16 mouse cellular contexts compared by ENCODE assay signal in genomic region chr9:50855133-50855766, GRCm38 (mm10). TPM values are rescaled to one million over a fixed set of nuclear protein-coding genes. Genes with fewer than 3 reads are reported as not detected.
DNase-seq lines count a peak whose midpoint lies in the region; ATAC-seq and TF ChIP-seq lines count a peak whose summit lies in the region.
"Had no signal": no experiment of that assay in that cellular context is flagged by ENCODE, and none has a peak within 500 bp of the region (broad histone marks: within the 10 kb centered on the region; RNA-seq: fewer than 3 reads in every experiment).

No protein-coding gene starts in this region.

- no peak overlapping the region for H3K27ac ChIP-seq in midbrain, embryonic 11.5 days (ENCODE audit: low read depth, low read length)
- H3K27ac ChIP-seq in midbrain, embryonic 16.5 days (ENCODE audit: low read length), result no peak overlapping the region
- H3K27ac ChIP-seq in liver, embryonic 12.5 days, result peak overlapping the region; percentile 95
- H3K27ac ChIP-seq in stomach, postnatal 0 days (replicated peaks), result no peak overlapping the region
- H3K27ac ChIP-seq: hindbrain, embryonic 14.5 days had no signal

- no peak overlapping the region for H3K4me2 ChIP-seq in midbrain, embryonic 11.5 days
- no peak overlapping the region for H3K4me2 ChIP-seq in midbrain, embryonic 16.5 days (ENCODE audit: low read length)
- H3K4me2 ChIP-seq in liver, embryonic 12.5 days, result peak overlapping the region; percentile 85
- no peak overlapping the region for H3K4me2 ChIP-seq in stomach, postnatal 0 days (replicated peaks; ENCODE audit: low read depth)

- no peaks in the 10 kb centered on the region for H3K36me3 ChIP-seq in midbrain, embryonic 11.5 days (ENCODE audit: control insufficient read depth, insufficient read depth, low read length)
- peaks cover 3% of the 10 kb centered on the region; the same call in 1 of the 2 replicates for H3K36me3 ChIP-seq in midbrain, embryonic 16.5 days (ENCODE audit: control insufficient read depth, insufficient read depth, low read length)
- H3K36me3 ChIP-seq in liver, embryonic 12.5 days, result peaks cover 18% of the 10 kb centered on the region
- peaks cover 5% of the 10 kb centered on the region; the same call in 1 of the 2 replicates for H3K36me3 ChIP-seq in stomach, postnatal 0 days (ENCODE audit: control insufficient read depth, insufficient read depth, low read length)

- no peak for TF ChIP-seq CTCF in stomach, postnatal 0 days (IDR thresholded peaks at IDR 0.05; ENCODE audit: low read depth)

- peaks cover 9% of the 10 kb centered on the region for H3K4me1 ChIP-seq in midbrain, embryonic 11.5 days (ENCODE audit: control insufficient read depth, insufficient read depth, low read length)
- peaks cover 15% of the 10 kb centered on the region for H3K4me1 ChIP-seq in midbrain, embryonic 16.5 days (ENCODE audit: control insufficient read depth, insufficient read depth, low read length)
- H3K4me1 ChIP-seq in liver, embryonic 12.5 days, result peaks cover 84% of the 10 kb centered on the region
- H3K4me1 ChIP-seq in stomach, postnatal 0 days (replicated peaks; ENCODE audit: control insufficient read depth, insufficient read depth), result no peaks in the 10 kb centered on the region

- WGBS in midbrain, embryonic 11.5 days, result 90% methylated on average over 5 of the region's 5 CpGs
- 94% methylated on average over 5 of the region's 5 CpGs for WGBS in midbrain, embryonic 16.5 days
- WGBS in liver, embryonic 12.5 days (ENCODE audit: insufficient replicate concordance), result 29% methylated on average over 5 of the region's 5 CpGs
- WGBS in stomach, postnatal 0 days, result 78% methylated on average over 5 of the region's 5 CpGs

- no peak overlapping the region for H3K9ac ChIP-seq in midbrain, embryonic 11.5 days (ENCODE audit: low read length)
- no peak overlapping the region for H3K9ac ChIP-seq in midbrain, embryonic 16.5 days (ENCODE audit: low read depth, low read length)
- H3K9ac ChIP-seq in liver, embryonic 12.5 days, result peak overlapping the region; percentile 98; the same call in 1 of the 2 replicates
- no peak overlapping the region for H3K9ac ChIP-seq in stomach, postnatal 0 days (ENCODE audit: low read length)
- H3K9ac ChIP-seq: hindbrain, embryonic 14.5 days had no signal

- H3K27me3 ChIP-seq in midbrain, embryonic 11.5 days (ENCODE audit: control insufficient read depth, insufficient read depth, low read length), result no peaks in the 10 kb centered on the region
- no peaks in the 10 kb centered on the region for H3K27me3 ChIP-seq in midbrain, embryonic 16.5 days (ENCODE audit: control insufficient read depth, insufficient read depth, low read depth, low read length)
- H3K27me3 ChIP-seq in liver, embryonic 12.5 days (replicated peaks), result no peaks in the 10 kb centered on the region
- no peaks in the 10 kb centered on the region for H3K27me3 ChIP-seq in stomach, postnatal 0 days (ENCODE audit: control insufficient read depth, insufficient read depth, low read length)

- no peak for TF ChIP-seq EP300 in stomach, postnatal 0 days (optimal IDR thresholded peaks at IDR 0.05)

- no peak overlapping the region for H3K4me3 ChIP-seq in midbrain, embryonic 11.5 days (ENCODE audit: low read depth, low read length)
- H3K4me3 ChIP-seq in midbrain, embryonic 16.5 days (ENCODE audit: low read depth, low read length), result no peak overlapping the region
- H3K4me3 ChIP-seq in liver, embryonic 12.5 days, result peak overlapping the region; percentile 26
- H3K4me3 ChIP-seq in stomach, postnatal 0 days (ENCODE audit: low read depth, low read length), result no peak overlapping the region

- peak; percentile 62 for DNase-seq in midbrain, embryonic 11.5 days (ENCODE audit: low spot score, missing footprints)
- DNase-seq in c-Kit-negative CD71-positive TER-119-positive erythroid progenitor cells, embryonic 14.5 days (ENCODE audit: low read depth, low spot score), result peak; percentile 51
- no peak for DNase-seq in stomach, postnatal 0 days (ENCODE audit: low spot score)
- no peak for DNase-seq in kidney, postnatal 10 days
- DNase-seq: cerebellum, adult 18-20 months; heart, adult 11 months; left cerebral cortex, postnatal 4 days; lung, adult 18-20 months; lung, postnatal 36 days; midbrain, embryonic 14.5 days; right cerebral cortex, postnatal 4 days; thymus, adult 2 months had no signal

- ATAC-seq in midbrain, embryonic 11.5 days (ENCODE audit: low FRiP score), result no peak
- no peak for ATAC-seq in midbrain, embryonic 16.5 days
- ATAC-seq in liver, embryonic 12.5 days, result peak; percentile 57
- ATAC-seq in erythroid progenitor cell, adult 5-6 weeks (replicated peaks; ENCODE audit: low FRiP score, poor library complexity, severe bottlenecking), result no peak
- no peak for ATAC-seq in stomach, postnatal 0 days (ENCODE audit: low FRiP score, low TSS enrichment)

- no peaks in the 10 kb centered on the region for H3K9me3 ChIP-seq in midbrain, embryonic 11.5 days (ENCODE audit: control insufficient read depth, low read length)
- no peaks in the 10 kb centered on the region for H3K9me3 ChIP-seq in midbrain, embryonic 16.5 days (replicated peaks; ENCODE audit: control insufficient read depth, low read length, poor library complexity, severe bottlenecking)
- H3K9me3 ChIP-seq in liver, embryonic 12.5 days (replicated peaks), result no peaks in the 10 kb centered on the region
- H3K9me3 ChIP-seq in stomach, postnatal 0 days (ENCODE audit: control insufficient read depth, low read length), result no peaks in the 10 kb centered on the region

RNA-seq across cellular contexts. Expression of gene Ppp2r1b, which starts 10.1 kb away (rescaled TPM):
- 114 and 126 TPM in 2 replicates for polyA plus RNA-seq in midbrain, embryonic 11.5 days (2014; fragmentation: Nextera tagmentation; extraction: Ambion mirVana)
- polyA plus RNA-seq in midbrain, embryonic 16.5 days (2015; fragmentation: Nextera tagmentation; extraction: Ambion mirVana), result 38.8 and 42.7 TPM in 2 replicates
- 131 and 137 TPM in 2 replicates for polyA plus RNA-seq in liver, embryonic 12.5 days (2016; fragmentation: Nextera tagmentation; extraction: Ambion mirVana)
- total RNA-seq in erythroid progenitor cell, adult 5-6 weeks (2015; ENCODE audit: low replicate concordance), result 88.0 and 88.3 TPM in 2 replicates
- total RNA-seq in erythroid progenitor cell, adult 5-6 weeks (2017; ENCODE audit: low replicate concordance), result 87.7 and 116 TPM in 2 replicates
- 32.6 and 33.2 TPM in 2 replicates for polyA plus RNA-seq in stomach, postnatal 0 days (2015; fragmentation: Nextera tagmentation; extraction: Ambion mirVana)

Comparison
In these comparisons a context has a peak if more than half of its experiments do, and no peak if none do; other contexts are left out.
1. DNase-seq: peak in midbrain, embryonic 11.5 days (single experiment) and c-Kit-negative CD71-positive TER-119-positive erythroid progenitor cells, embryonic 14.5 days (single experiment); none in stomach, postnatal 0 days (single experiment) and kidney, postnatal 10 days (single experiment).